Mouse (Mus musculus): Measurements from ENCODE around the gene Cbll1.
"Not testable (repeated sequence)": the region's sequence is repeated elsewhere in the genome, so short reads cannot be mapped to it uniquely, and the experiment has no call there.

Cbll1 gene

GRCm38 (mm10) chr12:31486431-31486830, 13.0 kb downstream of the Cbll1 start:
- no peak for DNase-seq

GRCm38 (mm10) chr12:31478182-31478581, 21.2 kb downstream of the Cbll1 start:
- not testable (repeated sequence) for DNase-seq

- no peak for DNase-seq
Observed at GRCm38 (mm10) chr12:31462615-31463014, 36.8 kb downstream of the Cbll1 start.

- no peak for DNase-seq
Observed at GRCm38 (mm10) chr12:31461371-31461770, 38.0 kb downstream of the Cbll1 start.

GRCm38 (mm10) chr12:31460270-31460669, 39.1 kb downstream of the Cbll1 start:
- not testable (repeated sequence) for DNase-seq

- DNase-seq: no peak
Observed at GRCm38 (mm10) chr12:31458474-31458873, 40.9 kb downstream of the Cbll1 start.

GRCm38 (mm10) chr12:31456271-31456670, 43.1 kb downstream of the Cbll1 start:
- no peak for DNase-seq

- no peak for DNase-seq
Observed at GRCm38 (mm10) chr12:31449341-31449740, 50.1 kb downstream of the Cbll1 start.

GRCm38 (mm10) chr12:31444827-31445226, 54.6 kb downstream of the Cbll1 start:
- no peak for DNase-seq

- no peak for DNase-seq
Observed at GRCm38 (mm10) chr12:31444131-31444546, 55.3 kb downstream of the Cbll1 start.

GRCm38 (mm10) chr12:31439612-31440011, 59.8 kb downstream of the Cbll1 start:
- DNase-seq: no peak

GRCm38 (mm10) chr12:31437791-31438190, 61.6 kb downstream of the Cbll1 start:
- no peak for DNase-seq
